Mouse (Mus musculus): ENCODE results near the gene Ffar1.

- no peak for TF ChIP-seq CTCF (IDR thresholded peaks at IDR 0.05; ENCODE audit: low read depth)
- no peak for TF ChIP-seq EP300 (IDR thresholded peaks at IDR 0.05; ENCODE audit: low read depth)
These were observed 48.4 kb upstream of the Ffar1 start for GRCm38 (mm10) chr7:30909773-30910172.

All from liver, embryonic 14.5 days (tissue).